In genomic region chr3:127763076-127763612, GRCm38 (mm10) we compare ENCODE assay signal across 9 mouse cellular contexts. TPM values are rescaled to one million over a fixed set of nuclear protein-coding genes. Genes with fewer than 3 reads are reported as not detected.
DNase-seq lines count a peak whose midpoint lies in the region; ATAC-seq and TF ChIP-seq lines count a peak whose summit lies in the region.
"Had no signal": no experiment of that assay in that cellular context is flagged by ENCODE, and none has a peak within 500 bp of the region (broad histone marks: within the 10 kb centered on the region; RNA-seq: fewer than 3 reads in every experiment).

No protein-coding gene starts in this region.

- no peaks in the 10 kb centered on the region for H3K4me1 ChIP-seq in ES-E14 (ENCODE audit: control insufficient read depth in 2 of 2, insufficient read depth in 2 of 2, low read length in 2 of 2, poor library complexity in 1 of 2)
- 0 out of 2 replicates have a peak, but pooled peaks cover 3% of the 10 kb centered on the region for H3K4me1 ChIP-seq in embryonic facial prominence, embryonic 10.5 days
- H3K4me1 ChIP-seq in heart, embryonic 15.5 days (replicated peaks): no peaks in the 10 kb centered on the region

- H3K36me3 ChIP-seq in ES-E14 (ENCODE audit: control insufficient read depth, insufficient read depth, low read length, poor library complexity, severe bottlenecking): no peaks in the 10 kb centered on the region
- no peaks in the 10 kb centered on the region for H3K36me3 ChIP-seq in embryonic facial prominence, embryonic 10.5 days (replicated peaks)
- H3K36me3 ChIP-seq in heart, embryonic 15.5 days: no peaks in the 10 kb centered on the region

- WGBS in embryonic facial prominence, embryonic 10.5 days: 27% methylated on average over 7 of the region's 7 CpGs
- WGBS in heart, embryonic 15.5 days: 30% methylated on average over 7 of the region's 7 CpGs

- DNase-seq in ES-E14 (ENCODE audit: low read depth, low spot score): peak; percentile 61
- peak; percentile 49 for DNase-seq in adrenal gland, adult 8-10 months
- peak; percentile 79 for DNase-seq in embryonic facial prominence, embryonic 10.5 days (ENCODE audit: low spot score)
- DNase-seq in layer of hippocampus, adult 9-11 months: peak; percentile 76
- peak; percentile 87 for DNase-seq in lung, postnatal 14 days
- peak; percentile 81 for DNase-seq in skeletal muscle tissue, adult 2 months (ENCODE audit: low read depth, low spot score)
- DNase-seq in yolk sac, embryonic 10.5 days (ENCODE audit: low spot score): peak; percentile 43

- in situ Hi-C loops in ES-E14 (cut with MboI; ENCODE audit: low sequenced_read_pairs in 2 of 2, unreplicated experiment in 2 of 2): loop anchor here in 1 of 2 experiments (25.0 kb wide), 1 partner anchor 126 kb away; the partner anchor contains the start of gene Neurog2

- no peaks in the 10 kb centered on the region for H3K9me3 ChIP-seq in ES-E14 (ENCODE audit: control insufficient read depth, insufficient read depth, low read depth, low read length)
- no peaks in the 10 kb centered on the region for H3K9me3 ChIP-seq in embryonic facial prominence, embryonic 10.5 days
- no peaks in the 10 kb centered on the region for H3K9me3 ChIP-seq in heart, embryonic 15.5 days (replicated peaks)

- H3K9ac ChIP-seq in ES-E14 (ENCODE audit: insufficient read depth, low read depth, low read length, poor library complexity, severe bottlenecking): no peak overlapping the region
- no peak overlapping the region for H3K9ac ChIP-seq in heart, embryonic 15.5 days

- H3K4me2 ChIP-seq in heart, embryonic 15.5 days: peak overlapping the region; percentile 15; the same call in 1 of the 2 replicates

- H3K4me3 ChIP-seq in ES-E14 (ENCODE audit: insufficient read depth in 1 of 2, low read depth in 1 of 2, low read length in 2 of 2, poor library complexity in 1 of 2, severe bottlenecking in 1 of 2): no peak overlapping the region
- no peak overlapping the region for H3K4me3 ChIP-seq in embryonic facial prominence, embryonic 10.5 days
- H3K4me3 ChIP-seq in heart, embryonic 15.5 days: no peak overlapping the region

- H3K27ac ChIP-seq in ES-E14 (ENCODE audit: insufficient read depth, low read depth, low read length, poor library complexity, severe bottlenecking): no peak overlapping the region
- no peak overlapping the region for H3K27ac ChIP-seq in embryonic facial prominence, embryonic 10.5 days (replicated peaks)
- no peak overlapping the region for H3K27ac ChIP-seq in heart, embryonic 15.5 days
- H3K27ac ChIP-seq: macrophage had no signal

- ATAC-seq in heart, embryonic 15.5 days (replicated peaks; ENCODE audit: insufficient number of reproducible peaks, insufficient read depth, low FRiP score, low read depth): no peak

- peaks cover 56% of the 10 kb centered on the region for H3K27me3 ChIP-seq in embryonic facial prominence, embryonic 10.5 days (replicated peaks; ENCODE audit: low read depth, poor library complexity, severe bottlenecking)
- H3K27me3 ChIP-seq in heart, embryonic 15.5 days: peaks cover 17% of the 10 kb centered on the region

TF ChIP-seq in ES-E14, 5 proteins besides CTCF, POLR2A, EP300 and RAD21:
- TF ChIP-seq MAFK (IDR thresholded peaks at IDR 0.05; ENCODE audit: insufficient read depth, low read depth, low read length): no peak
- TF ChIP-seq CHD2 (IDR thresholded peaks at IDR 0.05; ENCODE audit: low read depth, low read length): no peak
- 0 out of 2 replicates have a peak, but pooled peaks have one; percentile 39 for TF ChIP-seq ZC3H11A (IDR thresholded peaks at IDR 0.05; ENCODE audit: borderline replicate concordance, low read depth, low read length)
- no peak for TF ChIP-seq ZNF384 (IDR thresholded peaks at IDR 0.05; ENCODE audit: low read depth, low read length)
- TF ChIP-seq HCFC1 (IDR thresholded peaks at IDR 0.05; ENCODE audit: borderline replicate concordance, insufficient read depth, low read length): no peak

RNA-seq across cellular contexts. Expression of gene Alpk1, which starts 17.2 kb away (rescaled TPM):
- total RNA-seq in ES-E14 (2012; rRNA removed): 0.63 and 0.80 TPM in 2 replicates
- 10 to 100 TPM; 11.8 to 21.1 (median 15.1) TPM for total RNA-seq in adrenal gland, adult 8-10 months (2022)
- 0.60 and 0.83 TPM in 2 replicates for polyA plus RNA-seq in embryonic facial prominence, embryonic 10.5 days (2016; fragmentation: Nextera tagmentation; extraction: Ambion mirVana)
- 1.3 and 1.9 TPM in 2 replicates for polyA plus RNA-seq in heart, embryonic 15.5 days (2015; fragmentation: Nextera tagmentation; extraction: Ambion mirVana)

RNA-seq across cellular contexts. Expression of gene Tifa, which starts 26.5 kb away (rescaled TPM):
- total RNA-seq in ES-E14 (2012; rRNA removed): not detected in 2 replicates
- total RNA-seq in adrenal gland, adult 8-10 months (2022): 10 to 100 TPM in 1 of 4 experiments, 1 to 10 TPM in 3; 5.7 to 10.9 (median 8.4) TPM
- polyA plus RNA-seq in embryonic facial prominence, embryonic 10.5 days (2016; fragmentation: Nextera tagmentation; extraction: Ambion mirVana): 1.6 and 1.9 TPM in 2 replicates
- polyA plus RNA-seq in heart, embryonic 15.5 days (2015; fragmentation: Nextera tagmentation; extraction: Ambion mirVana): 3.3 and 4.1 TPM in 2 replicates
